Mouse (Mus musculus) C2C12 (cell line): ENCODE measurements around the gene Shc2. TPM values are rescaled to one million over a fixed set of nuclear protein-coding genes. Genes with fewer than 3 reads are reported as not detected.

ENCODE experiments used
- H3K27me3 ChIP-seq: one replicate; pipeline ENCODE4 v1.6.1; 2011; ENCODE audit not compliant: control insufficient read depth, insufficient read depth, insufficient read length
- H3K36me3 ChIP-seq: one replicate; pipeline ENCODE4 v1.6.1; 2011; ENCODE audit not compliant: control insufficient read depth, insufficient read depth
- H3K4me3 ChIP-seq: one replicate; pipeline ENCODE4 v1.5.1; 2011; ENCODE audit warnings: mild to moderate bottlenecking, control low read depth; ENCODE audit not compliant: poor library complexity, insufficient read depth, severe bottlenecking
- H3K79me2 ChIP-seq: one replicate; pipeline ENCODE4 v1.6.1; 2011; ENCODE audit not compliant: control insufficient read depth, insufficient read depth
- H3K79me3 ChIP-seq: one replicate; pipeline ENCODE4 v1.6.1; 2011; ENCODE audit warnings: low read depth, control low read depth
- H3ac ChIP-seq: one replicate; pipeline ENCODE3; 2011; ENCODE audit warnings: low read depth; ENCODE audit not compliant: control insufficient read depth, insufficient read length
- CEBPB ChIP-seq: IDR thresholded peaks from one replicate; pipeline ENCODE4 v1.6.1; 2011; ENCODE audit warnings: low read depth, mild to moderate bottlenecking, control low read depth, moderate library complexity
- CTCF ChIP-seq: IDR thresholded peaks from one replicate; pipeline ENCODE4 v1.5.1; 2011; ENCODE audit not compliant: control insufficient read depth, insufficient read depth, insufficient read length
- FOSL1 ChIP-seq: IDR thresholded peaks from one replicate; pipeline ENCODE4 v1.8.0; 2011; ENCODE audit warnings: mild to moderate bottlenecking, low read length; ENCODE audit not compliant: poor library complexity, insufficient read depth, severe bottlenecking
- MAX ChIP-seq: IDR thresholded peaks from one replicate; pipeline ENCODE4 v1.6.1; 2011; ENCODE audit warnings: mild to moderate bottlenecking, control low read depth
- MYOD1 ChIP-seq: IDR thresholded peaks from one replicate; pipeline ENCODE4 v1.6.1; 2011; ENCODE audit warnings: low read depth; ENCODE audit not compliant: control insufficient read depth, insufficient read length
- MYOG ChIP-seq: IDR thresholded peaks from one replicate; pipeline ENCODE4 v1.6.1; 2011; ENCODE audit not compliant: control insufficient read depth, insufficient read length; ENCODE audit errors: extremely low read depth
- USF1 ChIP-seq: IDR thresholded peaks from one replicate; pipeline ENCODE4 v1.6.1; 2011; ENCODE audit warnings: low read depth, mild to moderate bottlenecking, control low read depth, moderate library complexity
- polyA plus RNA-seq: library from polyadenylated mRNA; unstranded; fragments of >200 nt; fragmentation: generic; extraction: Trizol; gene quantifications from one replicate; pipeline ENCODE4 v1.2.1, GENCODE M21; 2012; ENCODE audit warnings: missing spikeins

Shc2 gene
- polyA plus RNA-seq, 1 experiment: 3.5 TPM

DNA sequence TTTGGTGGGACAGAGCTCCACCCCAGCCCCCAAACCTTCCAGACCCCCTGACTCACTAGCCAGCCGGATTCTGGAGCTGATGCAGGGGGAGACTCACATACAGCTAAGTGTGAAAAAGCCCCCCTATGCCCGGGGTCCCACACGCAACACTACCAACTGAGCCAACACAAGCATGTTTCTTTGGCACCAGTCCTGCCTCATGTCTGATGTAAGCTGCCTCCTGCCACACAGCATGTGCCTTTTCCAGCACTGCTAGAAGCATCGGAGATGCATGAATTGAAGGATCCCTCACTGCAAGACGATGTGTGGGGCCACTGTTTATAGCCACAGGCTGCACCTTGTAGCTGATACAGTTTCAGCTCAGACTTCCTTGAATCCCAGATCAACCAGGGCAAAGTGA is 9.3 kb downstream of the Shc2 start:
- Histone ChIP-seq H3K36me3 (no peaks in the 10 kb centered on the region), H3K4me3 (no peak overlapping the region), H3K79me3 (no peaks in the 10 kb centered on the region), H3ac (no peak overlapping the region), H3K27me3 (peaks cover 2% of the 10 kb centered on the region), H3K79me2 (no peaks in the 10 kb centered on the region)
- TF ChIP-seq MYOG (no peak), CTCF (no peak), CEBPB (no peak), MAX (no peak), USF1 (no peak), FOSL1 (no peak), MYOD1 (no peak)

DNA sequence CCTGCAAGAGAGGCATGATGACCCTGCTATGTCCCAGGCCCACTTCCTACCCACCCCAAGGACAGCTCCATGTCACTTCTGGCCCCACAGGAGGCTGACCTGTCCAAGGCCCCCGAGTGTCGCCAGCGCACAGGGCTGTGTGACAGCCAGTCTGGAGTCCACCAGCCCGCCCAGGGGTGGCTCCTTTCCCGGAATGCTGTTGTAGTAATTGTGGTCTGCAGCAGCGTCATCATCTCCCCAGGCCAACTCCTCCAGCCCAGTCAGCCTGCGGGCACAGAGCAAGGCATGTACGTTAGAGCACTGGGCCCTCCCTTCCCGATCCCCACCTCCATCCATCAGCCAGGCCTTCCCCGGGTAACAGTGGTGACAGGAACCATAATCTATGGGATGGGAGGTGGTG is 11.6 kb downstream of the Shc2 start:
- Histone ChIP-seq H3K27me3 (peaks cover 8% of the 10 kb centered on the region), H3ac (no peak overlapping the region), H3K4me3 (no peak overlapping the region), H3K36me3 (no peaks in the 10 kb centered on the region), H3K79me2 (no peaks in the 10 kb centered on the region), H3K79me3 (no peaks in the 10 kb centered on the region)
- TF ChIP-seq CTCF (no peak), CEBPB (no peak), MAX (no peak), MYOD1 (no peak), FOSL1 (no peak), MYOG (no peak), USF1 (no peak)

DNA sequence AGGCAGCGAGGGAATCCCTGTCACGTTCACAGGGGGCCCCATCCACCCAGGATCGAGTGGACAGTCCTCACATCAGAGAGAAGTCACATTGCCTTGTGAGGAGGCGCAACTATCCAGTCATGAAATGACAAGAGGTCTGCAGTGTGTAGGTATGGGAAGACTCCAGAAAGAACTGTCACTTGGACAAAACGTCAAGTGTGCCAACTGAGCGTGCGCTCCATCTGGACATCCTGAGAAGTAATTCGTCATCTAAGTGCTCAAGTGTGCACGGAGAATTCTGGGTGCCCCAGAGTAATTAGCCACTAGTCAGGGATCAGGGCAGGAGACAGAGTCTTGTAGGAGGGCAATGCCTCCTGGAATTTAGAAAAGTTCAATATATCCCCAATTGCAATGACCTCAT is 12.3 kb downstream of the Shc2 start:
- Histone ChIP-seq H3ac (no peak overlapping the region), H3K4me3 (no peak overlapping the region), H3K79me3 (no peaks in the 10 kb centered on the region), H3K79me2 (no peaks in the 10 kb centered on the region), H3K36me3 (no peaks in the 10 kb centered on the region), H3K27me3 (peaks cover 14% of the 10 kb centered on the region)
- TF ChIP-seq CTCF (no peak), MYOG (no peak), USF1 (no peak), CEBPB (no peak), FOSL1 (no peak)

DNA sequence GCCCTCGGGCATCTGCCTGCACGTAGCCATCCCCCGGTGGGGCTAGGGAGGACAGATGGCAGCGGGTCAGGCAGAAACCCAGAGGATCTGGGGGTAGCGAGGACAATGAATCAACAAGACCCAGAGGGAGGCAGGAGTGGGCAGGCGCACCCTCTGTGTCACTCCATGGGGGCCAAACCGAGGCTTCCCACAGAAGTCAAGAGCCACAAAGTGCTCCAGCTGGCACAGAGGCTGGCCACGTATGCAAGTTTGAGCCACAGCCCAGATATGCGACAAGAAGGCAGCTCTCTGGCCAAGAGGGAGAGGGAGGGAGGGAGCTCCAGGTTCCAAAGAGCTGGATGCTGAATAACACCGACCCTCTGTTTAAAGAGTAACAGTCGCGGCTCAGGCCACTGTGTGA is 13.8 kb downstream of the Shc2 start:
- TF ChIP-seq MAX (no peak), USF1 (no peak), CEBPB (no peak), MYOG (no peak), CTCF (no peak), FOSL1 (no peak), MYOD1 (no peak)
- no peaks in the 10 kb centered on the region for H3K79me2 ChIP-seq
- H3K36me3 ChIP-seq: no peaks in the 10 kb centered on the region

DNA sequence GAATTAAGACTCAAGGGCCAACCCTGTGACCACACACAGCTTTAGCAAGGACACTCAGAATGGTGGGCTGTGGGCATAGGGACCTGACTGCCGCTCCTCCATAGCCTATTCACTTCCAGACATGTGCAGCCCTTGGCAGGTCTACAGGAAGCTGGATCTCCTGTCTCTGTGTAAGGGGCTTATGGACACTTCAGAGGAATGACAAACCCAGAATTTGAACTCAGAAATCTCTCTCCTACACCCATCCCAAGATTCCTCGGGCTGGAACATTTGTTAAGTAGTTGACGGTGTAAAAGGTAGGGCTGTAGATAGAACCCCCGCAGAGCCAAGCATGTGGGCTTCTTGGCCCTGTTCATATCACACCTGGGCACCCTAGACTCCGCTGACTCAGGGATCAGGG is 21.3 kb downstream of the Shc2 start:
- H3K4me3 ChIP-seq: no peak overlapping the region
- no peak overlapping the region for H3ac ChIP-seq
- TF ChIP-seq MYOD1 (no peak), MAX (no peak), CEBPB (no peak), MYOG (no peak), USF1 (no peak), CTCF (no peak), FOSL1 (no peak)
- no peaks in the 10 kb centered on the region for H3K79me2 ChIP-seq
- no peaks in the 10 kb centered on the region for H3K79me3 ChIP-seq
- H3K27me3 ChIP-seq: peaks cover 32% of the 10 kb centered on the region
- no peaks in the 10 kb centered on the region for H3K36me3 ChIP-seq

More for the DNA sequence above, 13.8 kb downstream of the Shc2 start:
- Histone ChIP-seq H3K79me3 (no peaks in the 10 kb centered on the region), H3K4me3 (no peak overlapping the region), H3ac (no peak overlapping the region), H3K27me3 (peaks cover 17% of the 10 kb centered on the region)

GRCm38 (mm10) chr10:79615860-79616259 is 21.9 kb downstream of the Shc2 start:
- Histone ChIP-seq H3K27me3 (peaks cover 34% of the 10 kb centered on the region), H3K79me2 (no peaks in the 10 kb centered on the region), H3ac (no peak overlapping the region), H3K79me3 (no peaks in the 10 kb centered on the region), H3K36me3 (no peaks in the 10 kb centered on the region), H3K4me3 (no peak overlapping the region)
- TF ChIP-seq CEBPB (no peak), USF1 (no peak), MYOD1 (no peak), CTCF (no peak), FOSL1 (no peak), MYOG (no peak), MAX (no peak)
